Mouse (Mus musculus) left cerebral cortex, postnatal 14 days (tissue): ENCODE results near the gene Stam. TPM values are rescaled to one million over a fixed set of nuclear protein-coding genes. Genes with fewer than 3 reads are reported as not detected.

ENCODE experiments used
- DNase-seq, 2 experiments: peaks; one replicate each; pipeline ENCODE4 v3.0.0; 2021 to 2022; ENCODE audit warnings: low spot score in 2 of 2, mixed read lengths in 1 of 2
- intact Hi-C: fragments of 180-260 bp; cut with DNase I; formaldehyde crosslinking; loops from one replicate; pipeline ENCODE4 v1.15.1; 2025
- total RNA-seq, 2 experiments: library from RNA; stranded (reverse); gene quantifications; 2 replicates each; pipeline ENCODE4 v1.2.3; 2021

The Stam gene
- total RNA-seq, 2 experiments from 2014 or later = 86.3 to 96.6 TPM

GRCm38 (mm10) chr2:14100533-14100932 is 26.6 kb downstream of the Stam start:
- no peak for DNase-seq
- intact Hi-C loops = no loop called here

- DNase-seq = no peak
- intact Hi-C loops = no loop called here
Observed at GRCm38 (mm10) chr2:14102603-14103002, 28.7 kb downstream of the Stam start.

DNA sequence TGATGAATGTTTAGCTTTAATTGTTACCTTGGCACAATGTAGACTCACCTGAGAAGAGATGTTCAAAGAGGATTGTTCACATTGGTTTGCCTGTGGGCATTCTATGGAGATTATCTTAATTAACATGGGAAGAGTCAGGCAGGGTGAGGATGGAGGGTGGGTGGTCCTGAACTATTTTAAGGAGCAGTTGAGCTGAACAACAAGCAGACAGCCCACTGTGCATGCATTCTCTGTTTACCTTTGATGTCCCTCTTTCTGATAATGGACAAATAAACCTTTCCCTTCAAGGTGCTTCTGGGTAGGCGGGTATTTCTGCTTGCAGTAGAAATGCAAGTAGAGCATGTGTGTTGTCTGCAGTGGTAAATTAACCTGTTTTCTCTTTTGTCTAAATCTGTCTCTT is 30.0 kb downstream of the Stam start:
- intact Hi-C loops = no loop called here
- no peak for DNase-seq

GRCm38 (mm10) chr2:14107673-14108072 is 33.8 kb downstream of the Stam start:
- intact Hi-C loops = no loop called here

DNA sequence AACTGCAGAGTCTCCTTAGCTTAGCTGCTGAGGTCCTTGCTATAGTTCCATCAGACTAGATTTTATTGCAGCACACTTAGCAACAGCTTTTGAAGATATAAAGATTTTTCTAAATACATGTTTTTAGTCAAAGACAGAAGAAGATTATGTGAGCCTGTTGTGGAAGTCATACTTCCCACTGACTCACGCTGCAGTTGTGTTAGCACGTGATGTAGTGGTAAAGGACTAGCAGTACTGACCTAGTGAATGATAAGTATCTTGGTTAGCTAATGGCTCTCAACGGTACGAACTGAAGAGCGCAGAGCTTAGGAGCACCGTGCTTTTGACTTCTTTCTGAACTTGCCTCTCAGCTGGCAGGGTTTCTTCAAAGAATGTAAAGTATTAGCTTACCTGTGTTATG is 52.5 kb downstream of the Stam start:
- intact Hi-C loops = no loop called here
- DNase-seq = no peak

More at GRCm38 (mm10) chr2:14107673-14108072, 33.8 kb downstream of the Stam start:
- DNase-seq = no peak

DNA sequence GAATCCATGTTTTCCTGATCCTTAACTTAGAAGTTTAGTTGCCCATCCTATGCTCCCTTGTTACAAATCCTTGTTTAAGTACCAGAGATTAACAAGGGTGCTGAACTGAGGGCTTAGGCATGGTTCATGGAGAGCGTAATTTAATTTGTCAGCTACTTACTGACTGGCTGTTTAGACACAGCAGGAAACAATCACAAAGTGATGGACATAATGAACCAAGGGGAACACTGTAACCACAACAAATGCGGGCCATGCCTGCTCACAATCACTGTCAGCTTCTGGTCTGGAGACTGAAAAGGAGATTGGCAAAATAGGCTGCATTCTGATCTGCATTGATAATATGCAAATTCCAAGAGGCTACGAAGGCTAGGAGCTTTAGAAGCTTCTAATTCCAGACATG is 53.7 kb downstream of the Stam start:
- no peak for DNase-seq
- intact Hi-C loops = no loop called here

- DNase-seq = no peak
Observed at GRCm38 (mm10) chr2:14130641-14131339, 56.9 kb downstream of the Stam start.

DNA sequence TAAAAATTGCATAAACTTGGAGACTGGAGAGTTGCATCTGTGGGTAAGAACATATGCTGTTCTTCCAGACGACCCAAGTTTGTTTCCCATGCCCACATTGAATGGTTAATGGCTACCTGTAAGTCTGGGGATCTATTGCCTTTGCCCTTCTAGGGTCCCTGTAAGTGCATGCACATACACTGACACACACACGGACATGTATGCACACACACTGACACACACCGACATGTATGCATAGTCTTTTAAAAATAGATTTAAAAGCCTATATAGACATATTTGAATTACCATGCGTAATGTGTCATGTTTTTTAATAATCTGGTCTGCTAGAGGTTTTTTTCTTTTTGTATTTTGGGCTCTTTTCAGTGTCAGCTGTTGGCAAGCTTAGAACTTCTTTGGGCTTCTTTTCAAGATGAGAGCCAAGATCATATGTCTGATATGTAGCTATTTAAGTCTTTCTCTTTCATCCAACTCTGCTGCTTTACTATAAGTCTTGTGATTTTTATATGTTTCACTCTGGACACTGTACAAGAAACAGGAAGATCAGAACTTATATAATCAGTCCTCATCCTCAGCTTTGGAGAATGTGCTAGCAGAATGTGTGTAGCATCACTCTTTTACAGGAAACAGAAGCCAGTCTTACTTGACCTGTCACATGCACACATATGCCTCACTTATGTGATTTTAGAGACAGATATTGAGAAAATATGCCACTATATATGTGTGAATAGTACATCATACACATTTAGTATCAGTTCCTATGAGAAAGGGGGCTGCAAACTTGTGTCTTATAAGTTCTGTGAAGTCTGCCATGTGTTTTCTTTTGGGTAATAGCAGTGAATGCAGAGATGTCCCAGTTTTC is 58.8 kb downstream of the Stam start:
- intact Hi-C loops = no loop called here
- peak in 1 of 2 experiments; percentile 26 for DNase-seq

More at GRCm38 (mm10) chr2:14130641-14131339, 56.9 kb downstream of the Stam start:
- intact Hi-C loops = no loop called here

GRCm38 (mm10) chr2:14136906-14137305 is 63.0 kb downstream of the Stam start:
- intact Hi-C loops = no loop called here
- DNase-seq = no peak

- intact Hi-C loops = no loop called here
- no peak for DNase-seq
Observed at GRCm38 (mm10) chr2:14139590-14139989, 65.7 kb downstream of the Stam start.

GRCm38 (mm10) chr2:14140044-14140443 is 66.1 kb downstream of the Stam start:
- no peak for DNase-seq
- intact Hi-C loops = loop anchor here (10.0 kb wide), 1 partner anchor 865 kb away; the partner anchor contains the start of gene Rsu1

GRCm38 (mm10) chr2:14145311-14145710 is 71.4 kb downstream of the Stam start:
- intact Hi-C loops = loop anchor here (10.0 kb wide), 1 partner anchor 871 kb away; the partner anchor contains the start of gene Rsu1
- no peak for DNase-seq

DNA sequence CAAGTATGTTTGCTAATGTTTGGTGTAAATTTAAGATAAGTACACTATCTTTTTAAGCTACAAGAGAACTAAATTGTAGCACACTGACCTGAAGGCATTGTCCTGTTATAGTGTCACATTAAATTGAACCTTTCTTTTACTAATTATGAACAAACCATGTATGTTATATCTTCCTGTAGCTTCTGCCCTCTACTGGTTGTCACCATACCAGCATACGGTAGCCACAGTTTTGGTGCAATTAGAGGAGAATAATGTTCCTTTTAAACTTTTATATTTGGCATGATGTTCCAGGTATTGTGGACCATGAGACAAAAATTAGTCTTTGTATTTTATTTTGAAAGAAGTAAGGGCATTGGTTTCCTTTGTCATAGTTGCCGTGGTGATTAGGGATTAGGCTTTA is 73.0 kb downstream of the Stam start:
- intact Hi-C loops = loop anchor here (10.0 kb wide), 1 partner anchor 872 kb away; the partner anchor contains the start of gene Rsu1
- peak in 1 of 2 experiments; percentile 22 for DNase-seq

- peak in 1 of 2 experiments; percentile 20 for DNase-seq
- intact Hi-C loops = loop anchor here (5.0 kb wide), 1 partner anchor 104 kb away; no protein-coding TSS in a partner anchor
Observed at GRCm38 (mm10) chr2:14150829-14151228, 76.9 kb downstream of the Stam start.

- DNase-seq = no peak
- intact Hi-C loops = loop anchor here (5.0 kb wide), 1 partner anchor 105 kb away; no protein-coding TSS in a partner anchor
Observed at GRCm38 (mm10) chr2:14151854-14152253, 78.0 kb downstream of the Stam start.

DNA sequence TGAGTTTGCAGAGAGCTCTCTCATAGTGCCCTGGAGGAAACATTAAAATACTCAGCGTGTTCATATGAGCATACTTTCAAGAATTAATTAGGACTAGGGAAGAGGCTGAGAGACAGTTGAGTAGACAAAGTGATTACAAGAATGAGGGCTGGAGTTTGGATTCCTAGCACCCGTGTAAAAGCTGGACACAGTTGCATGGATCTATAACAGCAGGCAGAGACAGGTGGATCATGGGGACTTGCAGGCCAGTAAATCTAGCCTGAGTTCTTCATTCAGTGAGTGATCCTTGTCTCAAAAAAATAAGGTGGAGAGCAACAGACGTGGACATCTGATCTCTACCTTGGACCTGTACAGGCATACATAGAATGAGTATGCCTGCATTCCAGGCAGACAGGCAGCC is 85.1 kb downstream of the Stam start:
- intact Hi-C loops = loop anchor here (5.0 kb wide), 2 partner anchors 133 to 543 kb away; no protein-coding TSS in a partner anchor
- no peak for DNase-seq

DNA sequence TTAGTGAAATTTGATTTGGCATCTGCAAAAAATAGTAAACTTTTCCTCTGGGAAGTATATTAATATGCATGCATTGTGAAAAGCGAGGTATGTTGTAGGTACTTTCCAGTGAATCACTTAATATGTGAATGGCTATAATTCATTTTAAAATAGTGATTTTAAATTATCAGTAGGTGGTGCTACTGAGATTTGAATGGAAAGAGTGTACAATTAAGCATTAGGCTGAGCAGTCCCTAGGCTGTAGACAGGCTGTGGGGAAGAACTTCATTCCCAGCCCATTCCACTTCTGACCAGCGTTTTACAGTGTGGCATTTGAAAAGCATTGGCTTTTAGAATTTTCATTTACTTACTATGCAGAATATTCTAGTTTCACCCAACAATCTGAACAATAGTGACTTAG is 85.9 kb downstream of the Stam start:
- no peak for DNase-seq
- intact Hi-C loops = loop anchor here (5.0 kb wide), 2 partner anchors 133 to 543 kb away; no protein-coding TSS in a partner anchor

- intact Hi-C loops = no loop called here
Observed at GRCm38 (mm10) chr2:14164459-14165030, 90.6 kb downstream of the Stam start.

DNA sequence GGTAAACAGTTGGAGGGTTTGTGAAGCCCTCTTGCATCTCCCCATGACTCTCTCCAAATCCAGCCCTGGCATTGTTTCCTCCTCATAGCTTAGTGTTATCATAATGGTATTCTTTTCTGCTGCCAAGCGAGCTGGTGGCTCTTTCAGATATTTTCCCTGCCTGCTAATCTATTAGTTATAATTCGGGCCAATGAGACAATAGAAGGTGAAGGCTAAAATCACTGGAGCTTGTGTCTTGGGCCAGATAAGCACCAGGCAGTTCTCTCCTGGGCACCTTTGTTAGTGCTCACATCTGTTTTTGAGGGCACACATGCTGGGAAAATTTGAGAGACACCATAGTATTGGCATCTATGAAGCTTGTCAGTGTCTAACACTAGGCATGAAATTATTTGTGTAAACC is 91.2 kb downstream of the Stam start:
- intact Hi-C loops = no loop called here
- DNase-seq = no peak

More at GRCm38 (mm10) chr2:14164459-14165030, 90.6 kb downstream of the Stam start:
- no peak for DNase-seq
